Mouse (Mus musculus) kidney, postnatal 0 days (tissue): ENCODE measurements around the gene Rasgef1b. TPM values are rescaled to one million over a fixed set of nuclear protein-coding genes. Genes with fewer than 3 reads are reported as not detected.
A peak's percentile ranks its signal among the peaks of the same experiment; 100 is the strongest.

Experiments
- ATAC-seq: fragments of 200-750 bp; cut with Nextera tagmentation; replicated peaks from 2 replicates; pipeline ENCODE4 v1.8.0; 2017; ENCODE audit warnings: low read depth, moderate number of reproducible peaks, moderate TSS enrichment, moderate library complexity; ENCODE audit not compliant: low FRiP score
- DNase-seq: peaks from one replicate; pipeline ENCODE4 v3.0.0-alpha.2; 2016; ENCODE audit warnings: low spot score
- H3K27ac ChIP-seq: fragments of 300-500 bp; sonication (generic); 2 replicates; pipeline ENCODE4 v1.5.1; 2014; ENCODE audit warnings: mild to moderate bottlenecking
- H3K27me3 ChIP-seq: fragments of 300-500 bp; sonication (generic); 2 replicates; pipeline ENCODE4 v1.6.1; 2014; ENCODE audit warnings: low read length, mixed read lengths; ENCODE audit not compliant: insufficient read depth
- H3K36me3 ChIP-seq: fragments of 300-500 bp; sonication (generic); 2 replicates; pipeline ENCODE4 v1.6.1; 2014; ENCODE audit warnings: low read length, mixed read lengths; ENCODE audit not compliant: insufficient read depth
- H3K4me1 ChIP-seq: fragments of 300-500 bp; sonication (generic); replicated peaks from 2 replicates; pipeline ENCODE4 v1.6.1; 2014; ENCODE audit warnings: antibody characterized with exemption, low read length, mixed read lengths; ENCODE audit not compliant: insufficient read depth
- H3K4me2 ChIP-seq: fragments of 300-500 bp; sonication (generic); 2 replicates; pipeline ENCODE4 v1.6.1; 2014; ENCODE audit warnings: mild to moderate bottlenecking, low read length, moderate library complexity, mixed read lengths
- H3K4me3 ChIP-seq: fragments of 300-500 bp; sonication (generic); replicated peaks from 2 replicates; pipeline ENCODE4 v1.5.1; 2014; ENCODE audit warnings: low read depth, low read length
- H3K9ac ChIP-seq: fragments of 300-500 bp; sonication (generic); 2 replicates; pipeline ENCODE4 v1.6.1; 2014; ENCODE audit warnings: low read depth, low read length
- H3K9me3 ChIP-seq: fragments of 300-500 bp; sonication (generic); replicated peaks from 2 replicates; pipeline ENCODE4 v1.6.1; 2016; ENCODE audit warnings: low read length, inconsistent platforms, mixed read lengths
- CTCF ChIP-seq: IDR thresholded peaks from 2 replicates; pipeline ENCODE4 v1.5.1; 2016; ENCODE audit warnings: antibody characterized with exemption, low read depth, mild to moderate bottlenecking, moderate library complexity
- WGBS: fragments of 180-500 bp; shearing (Covaris S2); extraction: QIAGEN DNeasy Blood & Tissue Kit; methylation state at CpG from one replicate; pipeline ENCODE4 v1.1.7; 2014; 5-methylcytosine and 5-hydroxymethylcytosine counted together
- polyA plus RNA-seq: library from polyadenylated mRNA; unstranded; fragments of >200 nt; fragmentation: Nextera tagmentation; extraction: Ambion mirVana; gene quantifications from 2 replicates; pipeline ENCODE4 v1.2.1, GENCODE M21; 2015

Rasgef1b gene
- polyA plus RNA-seq, 1 experiment from 2014 or later = 7.3 TPM

- Histone ChIP-seq H3K4me3 (no peak overlapping the region), H3K27me3 (no peaks in the 10 kb centered on the region), H3K4me1 (peaks cover 22% of the 10 kb centered on the region), H3K36me3 (no peaks in the 10 kb centered on the region), H3K27ac (no peak overlapping the region), H3K9me3 (no peaks in the 10 kb centered on the region), H3K4me2 (no peak overlapping the region), H3K9ac (no peak overlapping the region)
- ATAC-seq = no peak
- TF ChIP-seq CTCF = no peak
- 90% methylated on average over 10 of the region's 10 CpGs for WGBS
- DNase-seq = no peak
Observed at GRCm38 (mm10) chr5:99388585-99389250, 340.1 kb downstream of the Rasgef1b start.

- DNase-seq (no peak), ATAC-seq (no peak)
Observed at GRCm38 (mm10) chr5:99388131-99388530, 340.7 kb downstream of the Rasgef1b start.

GRCm38 (mm10) chr5:99387185-99387981 is 341.5 kb downstream of the Rasgef1b start:
- Histone ChIP-seq H3K9me3 (no peaks in the 10 kb centered on the region), H3K27me3 (no peaks in the 10 kb centered on the region), H3K36me3 (no peaks in the 10 kb centered on the region), H3K4me1 (peaks cover 22% of the 10 kb centered on the region), H3K4me3 (no peak overlapping the region), H3K9ac (no peak overlapping the region), H3K27ac (peak overlapping the region; percentile 37; the same call in 1 of the 2 replicates), H3K4me2 (no peak overlapping the region)
- ATAC-seq (0 out of 2 replicates have a peak, but pooled peaks have one; percentile 37), DNase-seq (peak; percentile 62)
- 30% methylated on average over 17 of the region's 17 CpGs for WGBS
- TF ChIP-seq CTCF = no peak

More at GRCm38 (mm10) chr5:99388131-99388530, 340.7 kb downstream of the Rasgef1b start:
- Histone ChIP-seq H3K36me3 (no peaks in the 10 kb centered on the region), H3K4me3 (no peak overlapping the region), H3K4me2 (no peak overlapping the region), H3K9ac (no peak overlapping the region), H3K9me3 (no peaks in the 10 kb centered on the region), H3K27me3 (no peaks in the 10 kb centered on the region), H3K27ac (no peak overlapping the region), H3K4me1 (peaks cover 22% of the 10 kb centered on the region)
- WGBS = 66% methylated on average over 5 of the region's 5 CpGs
- no peak for TF ChIP-seq CTCF

GRCm38 (mm10) chr5:99386246-99386845 is 342.5 kb downstream of the Rasgef1b start:
- Histone ChIP-seq H3K36me3 (no peaks in the 10 kb centered on the region), H3K9me3 (no peaks in the 10 kb centered on the region), H3K4me2 (no peak overlapping the region), H3K4me1 (peaks cover 22% of the 10 kb centered on the region), H3K9ac (no peak overlapping the region), H3K4me3 (no peak overlapping the region), H3K27me3 (no peaks in the 10 kb centered on the region), H3K27ac (peak overlapping the region; percentile 25; the same call in 1 of the 2 replicates)
- ATAC-seq (no peak), DNase-seq (no peak)
- no peak for TF ChIP-seq CTCF
- 53% methylated on average over 14 of the region's 14 CpGs for WGBS

- WGBS = 60% methylated on average over 8 of the region's 8 CpGs
- H3K4me1 ChIP-seq = peaks cover 18% of the 10 kb centered on the region
Observed at GRCm38 (mm10) chr5:99385737-99386136, 343.1 kb downstream of the Rasgef1b start.

GRCm38 (mm10) chr5:99385090-99385489 is 343.8 kb downstream of the Rasgef1b start:
- peak; percentile 68 for DNase-seq
- ATAC-seq = no peak
- no peak for TF ChIP-seq CTCF
- 53% methylated on average over 1 of the region's 1 CpGs for WGBS
- Histone ChIP-seq H3K4me1 (peaks cover 19% of the 10 kb centered on the region), H3K4me2 (no peak overlapping the region), H3K9me3 (no peaks in the 10 kb centered on the region), H3K9ac (no peak overlapping the region), H3K27ac (no peak overlapping the region), H3K36me3 (no peaks in the 10 kb centered on the region), H3K4me3 (no peak overlapping the region), H3K27me3 (no peaks in the 10 kb centered on the region)

More at GRCm38 (mm10) chr5:99385737-99386136, 343.1 kb downstream of the Rasgef1b start:
- Histone ChIP-seq H3K9me3 (no peaks in the 10 kb centered on the region), H3K27me3 (no peaks in the 10 kb centered on the region), H3K9ac (no peak overlapping the region), H3K27ac (no peak overlapping the region), H3K36me3 (no peaks in the 10 kb centered on the region), H3K4me3 (no peak overlapping the region), H3K4me2 (no peak overlapping the region)
- TF ChIP-seq CTCF = no peak
- DNase-seq (no peak), ATAC-seq (no peak)
